In the genomic region with DNA sequence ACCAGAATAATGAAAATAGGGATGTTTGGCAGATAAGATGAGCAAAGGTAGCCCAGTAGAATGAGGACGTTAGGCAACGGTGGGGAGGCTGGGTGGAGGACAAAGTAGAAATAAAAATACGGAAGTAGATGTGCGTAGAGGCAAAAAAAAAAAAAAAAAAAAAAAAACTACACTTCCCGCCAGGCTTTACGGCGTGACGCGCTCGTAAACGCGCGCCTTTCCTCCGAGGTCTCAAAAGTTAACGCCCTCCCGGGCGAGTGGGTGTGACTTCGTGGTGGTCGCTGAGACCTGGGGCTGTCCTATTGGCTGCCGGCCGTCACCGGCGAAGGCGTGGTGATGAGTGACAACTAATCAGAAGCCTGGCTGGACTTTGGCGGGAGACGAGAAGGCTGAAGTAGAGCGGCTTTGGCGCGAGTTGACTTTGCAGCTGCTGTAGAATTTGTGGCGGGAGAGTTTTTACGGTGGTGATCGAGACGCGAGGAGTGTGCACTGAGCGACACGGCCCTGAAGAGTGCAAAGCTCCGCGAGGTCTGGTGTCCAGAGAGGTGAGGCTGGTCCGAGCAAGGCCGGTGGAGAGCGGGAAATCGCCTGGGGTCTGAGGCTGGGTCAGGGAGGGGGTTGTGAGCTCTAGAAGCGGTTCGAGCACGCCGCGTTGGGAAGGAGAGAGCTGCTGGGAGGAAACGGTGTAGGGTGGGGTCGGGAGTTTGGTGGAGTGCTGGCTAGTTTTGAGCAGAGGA, we compare ENCODE assay signal across 8 mouse cellular contexts. TPM values are rescaled to one million over a fixed set of nuclear protein-coding genes. Genes with fewer than 3 reads are reported as not detected.
DNase-seq lines count a peak whose midpoint lies in the region; ATAC-seq and TF ChIP-seq lines count a peak whose summit lies in the region.

Cdc6 (plus strand) TSS at position 365 of the 737 bp plus-strand sequence.

- TF ChIP-seq EP300 in lung, postnatal 0 days (IDR thresholded peaks at IDR 0.05) = no peak; the same call in none of the 2 replicates

- no peak within 1 kb of the TSS for H3K9ac ChIP-seq in lung, postnatal 0 days (replicated peaks; ENCODE audit: low read depth)

- H3K4me2 ChIP-seq in lung, postnatal 0 days (replicated peaks; ENCODE audit: low read depth, low read length) = peak within 1 kb of the TSS; percentile 87

- WGBS in hindbrain, embryonic 10.5 days = under 1% methylated on average over 49 of the region's 49 CpGs
- under 1% methylated on average over 49 of the region's 49 CpGs for WGBS in lung, postnatal 0 days

- peak within 1 kb of the TSS; percentile 78 for H3K4me3 ChIP-seq in hindbrain, embryonic 10.5 days
- H3K4me3 ChIP-seq in lung, postnatal 0 days (ENCODE audit: low read depth, low read length) = peak within 1 kb of the TSS; percentile 44

- H3K27ac ChIP-seq in hindbrain, embryonic 10.5 days = peak within 1 kb of the TSS; percentile 87
- H3K27ac ChIP-seq in lung, postnatal 0 days (ENCODE audit: low read length) = peak within 1 kb of the TSS; percentile 51

- H3K36me3 ChIP-seq in hindbrain, embryonic 10.5 days = peaks cover 59% of the 10 kb centered on the region
- no peaks in the 10 kb centered on the region for H3K36me3 ChIP-seq in lung, postnatal 0 days (ENCODE audit: insufficient read depth, low read length)

- H3K9me3 ChIP-seq in hindbrain, embryonic 10.5 days = no peaks in the 10 kb centered on the region
- H3K9me3 ChIP-seq in lung, postnatal 0 days (ENCODE audit: low read length) = no peaks in the 10 kb centered on the region

- TF ChIP-seq CTCF in lung, postnatal 0 days (IDR thresholded peaks at IDR 0.05) = no peak

- DNase-seq in MN1 (ENCODE audit: low spot score) = peak; percentile 97
- peak; percentile 92 for DNase-seq in cerebellum, adult 9-10 months
- DNase-seq in hindbrain, embryonic 10.5 days (ENCODE audit: low spot score) = peak; percentile 98
- peak; percentile 98 for DNase-seq in layer of hippocampus, adult 9-11 months
- DNase-seq in lung, postnatal 0 days (ENCODE audit: low spot score) = peak; percentile 99
- DNase-seq in ovary, postnatal 14 days (ENCODE audit: low spot score) = peak; percentile 88
- DNase-seq in thymus, postnatal 14 days = peak; percentile 97

- peak; percentile 91 for ATAC-seq in frontal cortex, adult (ENCODE audit: low TSS enrichment)
- ATAC-seq in lung, postnatal 0 days = peak; percentile 98

- H3K27me3 ChIP-seq in hindbrain, embryonic 10.5 days (ENCODE audit: insufficient read depth, poor library complexity, severe bottlenecking) = no peaks in the 10 kb centered on the region
- H3K27me3 ChIP-seq in lung, postnatal 0 days (replicated peaks; ENCODE audit: insufficient read depth, low read length) = no peaks in the 10 kb centered on the region

- peaks cover 62% of the 10 kb centered on the region for H3K4me1 ChIP-seq in hindbrain, embryonic 10.5 days (replicated peaks)
- H3K4me1 ChIP-seq in lung, postnatal 0 days (ENCODE audit: insufficient read depth, low read depth, low read length) = 0 out of 2 replicates have a peak, but pooled peaks cover 5% of the 10 kb centered on the region

RNA-seq across cellular contexts. Expression of gene Cdc6, which starts in this region (rescaled TPM):
- polyA plus RNA-seq in hindbrain, embryonic 10.5 days (2016; fragmentation: Nextera tagmentation; extraction: Ambion mirVana) = 45.3 and 63.7 TPM in 2 replicates
- polyA plus RNA-seq in lung, postnatal 0 days (2015; fragmentation: Nextera tagmentation; extraction: Ambion mirVana) = 2.5 and 2.6 TPM in 2 replicates

Comparison
In these comparisons a context has a peak if more than half of its experiments do, and no peak if none do; other contexts are left out.
1. Peak in every context shown above with its lines: DNase-seq, ATAC-seq, H3K4me3 ChIP-seq and H3K27ac ChIP-seq.
2. RNA of gene Cdc6 (polyA plus RNA-seq): 45.3 to 63.7 TPM in hindbrain, embryonic 10.5 days; 2.5 to 2.6 TPM in lung, postnatal 0 days; every median in the first group is over 10 times any median in the second.